Mouse (Mus musculus) E14TG2a.4 (cell line): Measurements from ENCODE around the gene Cks2.

Experiments used
- CTCF ChIP-seq: conservative IDR thresholded peaks from 2 replicates; pipeline ENCODE4 v1.5.1; 2014; ENCODE audit warnings: low read length
- POU5F1 ChIP-seq: IDR thresholded peaks from 2 replicates; pipeline ENCODE4 v1.6.1; 2014; ENCODE audit warnings: low read length, borderline replicate concordance

- no peak for TF ChIP-seq CTCF
- TF ChIP-seq POU5F1: no peak
Observed at GRCm38 (mm10) chr13:51615815-51616214, 29.2 kb upstream of the Cks2 start.
